In the genomic region with DNA sequence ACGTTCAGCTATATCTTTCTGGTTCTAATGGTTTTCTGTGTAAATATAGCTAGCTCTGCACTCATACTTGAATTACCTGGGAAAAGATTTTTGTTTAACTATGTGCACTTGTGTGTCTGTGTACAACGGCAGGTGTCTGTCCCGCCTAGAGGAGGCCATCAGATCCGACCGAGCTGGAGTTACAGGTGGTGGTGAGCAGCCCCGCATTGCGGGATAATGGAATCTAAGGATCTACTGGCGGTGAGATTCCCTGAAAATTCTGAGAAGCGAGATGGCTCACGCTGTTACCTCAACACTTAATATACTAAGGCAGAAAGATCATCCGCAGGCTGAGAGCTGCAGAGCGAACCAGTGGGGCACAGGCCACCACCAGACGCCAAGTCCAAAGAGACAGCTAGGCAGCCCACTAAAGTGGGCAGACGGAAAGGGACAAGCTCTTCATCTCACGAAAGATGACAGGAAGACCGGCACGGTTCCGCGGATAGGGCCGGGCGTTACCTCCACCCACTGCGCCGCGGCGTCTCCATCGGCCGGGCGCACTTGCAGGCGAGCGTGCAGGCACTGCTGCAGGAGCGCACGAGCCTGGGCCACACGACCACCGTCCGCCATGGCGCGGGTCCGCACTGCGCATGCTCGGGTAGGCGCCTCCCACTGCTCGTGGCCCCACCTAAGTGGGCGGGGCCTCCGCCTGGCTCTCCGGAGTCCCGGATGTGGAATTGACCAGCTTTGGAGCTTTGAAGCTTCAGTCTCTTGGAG, we compare ENCODE assay signal across 8 mouse cellular contexts. TPM values are rescaled to one million over a fixed set of nuclear protein-coding genes. Genes with fewer than 3 reads are reported as not detected.
DNase-seq lines count a peak whose midpoint lies in the region; ATAC-seq and TF ChIP-seq lines count a peak whose summit lies in the region.

A gene (minus strand): TSS at position 625 of the 756 bp plus-strand sequence.

- peak within 1 kb of the TSS; percentile 75 for H3K4me3 ChIP-seq in ES-Bruce4 (ENCODE audit: low read depth, low read length)
- peak within 1 kb of the TSS; percentile 50 for H3K4me3 ChIP-seq in forebrain, embryonic 14.5 days (ENCODE audit: low read depth, low read length)
- H3K4me3 ChIP-seq in lung, adult 2 months (replicated peaks; ENCODE audit: extremely low read depth, low read depth, low read length), result peak within 1 kb of the TSS; percentile 80

- H3K36me3 ChIP-seq in ES-Bruce4 (ENCODE audit: control insufficient read depth, insufficient read depth, low read length, poor library complexity, severe bottlenecking), result peaks cover 6% of the 10 kb centered on the region; the same call in 1 of the 2 replicates
- H3K36me3 ChIP-seq in forebrain, embryonic 14.5 days (ENCODE audit: control insufficient read depth, insufficient read depth, low read length), result 0 out of 2 replicates have a peak, but pooled peaks cover 2% of the 10 kb centered on the region

- H3K4me1 ChIP-seq in ES-Bruce4 (ENCODE audit: control insufficient read depth, insufficient read depth, low read length), result no peaks in the 10 kb centered on the region
- H3K4me1 ChIP-seq in forebrain, embryonic 14.5 days (ENCODE audit: control insufficient read depth, insufficient read depth, low read length), result no peaks in the 10 kb centered on the region
- no peaks in the 10 kb centered on the region; the same call in 1 of the 2 replicates for H3K4me1 ChIP-seq in lung, adult 2 months (ENCODE audit: control insufficient read depth, insufficient read depth, low read length)

- no peak within 1 kb of the TSS for H3K27ac ChIP-seq in ES-Bruce4 (ENCODE audit: insufficient read depth, low read length)
- H3K27ac ChIP-seq in forebrain, embryonic 14.5 days (ENCODE audit: low read depth, low read length), result peak within 1 kb of the TSS; percentile 52; the same call in 1 of the 2 replicates

- peak within 1 kb of the TSS; percentile 52 for H3K4me2 ChIP-seq in forebrain, embryonic 14.5 days (ENCODE audit: low read length)

- TF ChIP-seq CTCF in ES-Bruce4 (IDR thresholded peaks at IDR 0.05; ENCODE audit: low read depth, low read length), result no peak
- TF ChIP-seq CTCF in lung, adult 2 months (IDR thresholded peaks at IDR 0.05; ENCODE audit: insufficient read depth, low read length), result no peak

- peak; percentile 99 for TF ChIP-seq POLR2A in ES-Bruce4 (IDR thresholded peaks at IDR 0.05; ENCODE audit: insufficient read depth, low read length)
- TF ChIP-seq POLR2A in lung, adult 2 months (IDR thresholded peaks at IDR 0.05; ENCODE audit: borderline replicate concordance, extremely low read depth, low read depth, low read length), result peak; percentile 99

- H3K27me3 ChIP-seq in ES-Bruce4 (ENCODE audit: control insufficient read depth, insufficient read depth, low read length, poor library complexity, severe bottlenecking), result no peaks in the 10 kb centered on the region
- no peaks in the 10 kb centered on the region for H3K27me3 ChIP-seq in forebrain, embryonic 14.5 days (replicated peaks; ENCODE audit: control insufficient read depth, insufficient read depth, low read length)

- peak within 1 kb of the TSS; percentile 87 for H3K9ac ChIP-seq in ES-Bruce4 (ENCODE audit: low read depth, poor library complexity, severe bottlenecking)
- H3K9ac ChIP-seq in forebrain, embryonic 14.5 days (ENCODE audit: low read length), result peak within 1 kb of the TSS; percentile 76

- peak; percentile 88 for ATAC-seq in cerebellum, adult (ENCODE audit: insufficient number of reproducible peaks, low FRiP score, low TSS enrichment)
- peak; percentile 89 for ATAC-seq in forebrain, embryonic 14.5 days
- ATAC-seq in neutrophil, adult 5-6 weeks (ENCODE audit: extremely low read depth, insufficient number of reproducible peaks, low FRiP score, poor library complexity, severe bottlenecking), result peak; percentile 87

- intact Hi-C loops in heart, postnatal 25 days (cut with DNase I), result no loop called here

- WGBS in forebrain, embryonic 14.5 days, result 2% methylated on average over 40 of the region's 46 CpGs
- WGBS in lung, adult 2 months, result 1% methylated on average over 46 of the region's 46 CpGs

- 0 out of 2 replicates have a peak, but pooled peaks have one; percentile 19 for TF ChIP-seq EP300 in ES-Bruce4 (IDR thresholded peaks at IDR 0.05; ENCODE audit: insufficient read depth, low read depth, low read length)

- H3K9me3 ChIP-seq in ES-Bruce4 (replicated peaks; ENCODE audit: control insufficient read depth, insufficient read depth, low read length, poor library complexity, severe bottlenecking), result no peaks in the 10 kb centered on the region; the same call in 1 of the 2 replicates
- no peaks in the 10 kb centered on the region for H3K9me3 ChIP-seq in forebrain, embryonic 14.5 days (replicated peaks; ENCODE audit: control insufficient read depth, low read length)

- DNase-seq in forebrain, embryonic 14.5 days (ENCODE audit: low spot score), result peak; percentile 94
- DNase-seq in heart, postnatal 25 days (ENCODE audit: low spot score), result peak; percentile 82
- peak; percentile 90 to 91 for DNase-seq in layer of hippocampus, adult 18-20 months (ENCODE audit: low spot score in 2 of 2)
- DNase-seq in lung, adult 2 months, result peak; percentile 91
- peak; percentile 88 to 89 for DNase-seq in thymus, adult 18-20 months

RNA-seq across cellular contexts. Expression of the gene that starts here (rescaled TPM):
- polyA plus RNA-seq in ES-Bruce4 (2011; ENCODE audit: insufficient read depth, insufficient read length, low read depth, missing spikeins), result 16.6 and 17.5 TPM in 2 replicates
- polyA plus RNA-seq in forebrain, embryonic 14.5 days (2014; fragmentation: Nextera tagmentation; extraction: Ambion mirVana), result 16.1 and 16.2 TPM in 2 replicates
- total RNA-seq in heart, postnatal 25 days (2021), result 1 to 10 TPM; 4.9 to 5.2 TPM
- 10 to 100 TPM; 10.2 to 10.8 TPM for total RNA-seq in layer of hippocampus, adult 18-20 months (2021)
- polyA plus RNA-seq in lung, adult 2 months (2012; rRNA removed), result 4.6 and 6.8 TPM in 2 replicates
- total RNA-seq in neutrophil, adult 5-6 weeks (2017), result 5.9 and 6.3 TPM in 2 replicates
